Mouse (Mus musculus): ENCODE data around the gene Rbp1. TPM values are rescaled to one million over a fixed set of nuclear protein-coding genes. Genes with fewer than 3 reads are reported as not detected.

Rbp1 gene
- polyA plus RNA-seq, 1 experiment from 2014 or later, result 113 TPM

- DNase-seq (ENCODE audit: low spot score) (no peak), ATAC-seq (replicated peaks; ENCODE audit: low FRiP score, low read depth) (no peak)
- H3K27ac ChIP-seq, result no peak overlapping the region
- no peak overlapping the region for H3K4me3 ChIP-seq (replicated peaks; ENCODE audit: low read depth, low read length)
- no peak overlapping the region for H3K9ac ChIP-seq (ENCODE audit: low read depth, low read length)
- no peaks in the 10 kb centered on the region for H3K27me3 ChIP-seq (ENCODE audit: insufficient read depth, low read length)
- no peak overlapping the region for H3K4me2 ChIP-seq (ENCODE audit: low read length)
- 84% methylated on average over 5 of the region's 5 CpGs for WGBS
- peaks cover under 1% of the 10 kb centered on the region; the same call in 1 of the 2 replicates for H3K4me1 ChIP-seq (replicated peaks; ENCODE audit: insufficient read depth, low read length)
- no peak for TF ChIP-seq CTCF (IDR thresholded peaks at IDR 0.05; ENCODE audit: low read depth)
- H3K36me3 ChIP-seq (ENCODE audit: insufficient read depth, low read length), result no peaks in the 10 kb centered on the region
- no peaks in the 10 kb centered on the region for H3K9me3 ChIP-seq (replicated peaks; ENCODE audit: low read length)
These were observed 69.5 kb downstream of the Rbp1 start for GRCm38 (mm10) chr9:98492212-98492611.

GRCm38 (mm10) chr9:98492821-98493220 is 70.1 kb downstream of the Rbp1 start:
- no peak for TF ChIP-seq CTCF (IDR thresholded peaks at IDR 0.05; ENCODE audit: low read depth)
- no peak for DNase-seq (ENCODE audit: low spot score)
- no peaks in the 10 kb centered on the region for H3K36me3 ChIP-seq (ENCODE audit: insufficient read depth, low read length)
- 35% methylated on average over 1 of the region's 1 CpGs for WGBS
- H3K27me3 ChIP-seq (ENCODE audit: insufficient read depth, low read length), result no peaks in the 10 kb centered on the region
- no peak overlapping the region for H3K4me3 ChIP-seq (replicated peaks; ENCODE audit: low read depth, low read length)
- no peak overlapping the region for H3K4me2 ChIP-seq (ENCODE audit: low read length)
- H3K9me3 ChIP-seq (replicated peaks; ENCODE audit: low read length), result no peaks in the 10 kb centered on the region
- H3K4me1 ChIP-seq (replicated peaks; ENCODE audit: insufficient read depth, low read length), result peaks cover 5% of the 10 kb centered on the region; the same call in 1 of the 2 replicates
- H3K9ac ChIP-seq (ENCODE audit: low read depth, low read length), result no peak overlapping the region
- H3K27ac ChIP-seq, result no peak overlapping the region
- ATAC-seq (replicated peaks; ENCODE audit: low FRiP score, low read depth), result no peak

Other genes starting within 250 kb of the Rbp1 start
- gene Nmnat3, start 135.5 kb upstream of the Rbp1 start, polyA plus RNA-seq (2015; fragmentation: Nextera tagmentation; extraction: Ambion mirVana), result 15.1 and 15.6 TPM in 2 replicates
- gene Rbp2, start 63.2 kb downstream of the Rbp1 start, polyA plus RNA-seq (2015; fragmentation: Nextera tagmentation; extraction: Ambion mirVana), result 2.5 and 3.4 TPM in 2 replicates
- gene Copb2, start 140.8 kb downstream of the Rbp1 start, polyA plus RNA-seq (2015; fragmentation: Nextera tagmentation; extraction: Ambion mirVana), result 138 and 155 TPM in 2 replicates
- 47.2 and 51.1 TPM in 2 replicates for gene Mrps22, start 178.7 kb downstream of the Rbp1 start, polyA plus RNA-seq (2015; fragmentation: Nextera tagmentation; extraction: Ambion mirVana)